Mouse (Mus musculus) G1E (cell line): ENCODE measurements around the gene Lrrc32. TPM values are rescaled to one million over a fixed set of nuclear protein-coding genes. Genes with fewer than 3 reads are reported as not detected.

ENCODE experiments used
- ATAC-seq: 2 replicates; pipeline ENCODE4 v1.8.0; 2016; ENCODE audit warnings: mild to moderate bottlenecking; ENCODE audit not compliant: insufficient number of reproducible peaks, poor library complexity, low FRiP score, severe bottlenecking; ENCODE audit errors: extremely low read depth
- DNase-seq: peaks from one replicate; pipeline ENCODE4 v3.0.0; 2012; ENCODE audit warnings: low spot score
- H3K27me3 ChIP-seq: 2 replicates; pipeline ENCODE4 v1.6.1; 2012; ENCODE audit warnings: mild to moderate bottlenecking, low read length, inconsistent platforms; ENCODE audit not compliant: insufficient read depth
- H3K36me3 ChIP-seq: replicated peaks from 2 replicates; pipeline ENCODE3; 2012; ENCODE audit warnings: mild to moderate bottlenecking, inconsistent platforms
- H3K4me1 ChIP-seq: 2 replicates; pipeline ENCODE4 v1.6.1; 2012; ENCODE audit warnings: low read depth, low read length, inconsistent platforms, mixed read lengths; ENCODE audit not compliant: insufficient read depth
- H3K4me3 ChIP-seq: 2 replicates; pipeline ENCODE4 v1.5.1; 2012; ENCODE audit warnings: low read depth, mild to moderate bottlenecking, inconsistent platforms, low read length, moderate library complexity, mixed read lengths
- H3K9me3 ChIP-seq: replicated peaks from 2 replicates; pipeline ENCODE4 v1.6.1; 2012; ENCODE audit warnings: inconsistent platforms
- CTCF ChIP-seq: IDR thresholded peaks from 2 replicates; pipeline ENCODE4 v1.5.1; 2012; ENCODE audit warnings: low read depth, low read length, inconsistent platforms, mixed read lengths
- GATA1 ChIP-seq: IDR thresholded peaks from 2 replicates; pipeline ENCODE4 v1.6.1; 2012; ENCODE audit warnings: borderline replicate concordance, low read length, inconsistent platforms, mixed read lengths
- GATA2 ChIP-seq: IDR thresholded peaks from 2 replicates; pipeline ENCODE4 v1.6.1; 2012; ENCODE audit warnings: low read depth, low read length, inconsistent platforms, borderline replicate concordance
- POLR2AphosphoS5 ChIP-seq: IDR thresholded peaks from 2 replicates; pipeline ENCODE4 v1.6.1; 2012; ENCODE audit warnings: low read depth, low read length, inconsistent platforms; ENCODE audit not compliant: insufficient replicate concordance
- TAL1 ChIP-seq: conservative IDR thresholded peaks from 2 replicates; pipeline ENCODE4 v1.6.1; 2012; ENCODE audit warnings: low read depth, low read length, inconsistent platforms, mixed read lengths
- polyA plus RNA-seq: library from polyadenylated mRNA; stranded (reverse); fragments of >175 nt; gene quantifications from 2 replicates; pipeline ENCODE4 v1.2.3, GENCODE M21; 2012
- total RNA-seq, 2 experiments: library from RNA; stranded (forward) in 1 of 2; stranded (reverse) in 1 of 2; fragments of 200-1000 nt in 1 of 2; fragments of >200 nt in 1 of 2; fragmentation: Nextera tagmentation in 1 of 2; gene quantifications; 2 replicates each; pipeline ENCODE4 v1.2.3; 2014 to 2017

Lrrc32 gene
- total and polyA plus RNA-seq, 3 experiments = 0.05 TPM; not detected in 2

DNA sequence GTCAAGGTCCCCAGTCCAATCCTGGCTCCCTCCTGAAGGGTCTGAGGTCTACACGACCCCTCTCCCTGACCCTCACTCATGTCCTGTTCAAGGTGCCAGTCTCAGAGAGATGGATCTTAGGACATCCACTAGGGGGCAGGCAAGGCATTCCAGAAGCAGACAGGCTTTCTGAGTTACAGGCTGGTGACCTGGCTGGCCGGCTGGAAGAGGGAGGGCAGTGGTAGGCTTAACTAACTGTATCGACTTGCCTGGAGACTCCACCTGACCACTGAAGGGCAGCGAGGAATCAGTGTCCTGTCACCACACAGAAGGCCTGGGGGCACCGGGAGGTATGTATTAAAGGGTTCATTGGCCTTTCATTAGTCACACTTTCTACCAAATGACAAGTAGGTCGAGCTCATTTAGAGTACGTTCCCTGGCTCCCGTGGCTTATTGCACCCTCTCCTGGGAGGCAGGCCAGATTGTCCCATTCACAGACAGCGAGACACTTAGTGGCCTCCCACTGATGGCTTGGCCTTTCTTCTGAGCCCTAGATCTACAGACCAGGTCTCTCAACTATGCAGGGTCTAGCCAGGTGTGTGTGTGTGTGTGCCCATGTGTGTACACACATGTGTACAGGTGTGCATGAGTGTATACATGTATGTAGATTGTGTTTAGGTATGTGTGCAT is 7.9 kb upstream of the Lrrc32 start:
- peaks cover 28% of the 10 kb centered on the region for H3K27me3 ChIP-seq
- H3K9me3 ChIP-seq = no peaks in the 10 kb centered on the region
- H3K36me3 ChIP-seq = no peaks in the 10 kb centered on the region
- no peak overlapping the region for H3K4me3 ChIP-seq
- peak; percentile 45 for ATAC-seq
- peak; percentile 50 for DNase-seq
- no peaks in the 10 kb centered on the region for H3K4me1 ChIP-seq
- TF ChIP-seq GATA2 (no peak), CTCF (peak; percentile 26), TAL1 (no peak), GATA1 (no peak), POLR2AphosphoS5 (no peak)

DNA sequence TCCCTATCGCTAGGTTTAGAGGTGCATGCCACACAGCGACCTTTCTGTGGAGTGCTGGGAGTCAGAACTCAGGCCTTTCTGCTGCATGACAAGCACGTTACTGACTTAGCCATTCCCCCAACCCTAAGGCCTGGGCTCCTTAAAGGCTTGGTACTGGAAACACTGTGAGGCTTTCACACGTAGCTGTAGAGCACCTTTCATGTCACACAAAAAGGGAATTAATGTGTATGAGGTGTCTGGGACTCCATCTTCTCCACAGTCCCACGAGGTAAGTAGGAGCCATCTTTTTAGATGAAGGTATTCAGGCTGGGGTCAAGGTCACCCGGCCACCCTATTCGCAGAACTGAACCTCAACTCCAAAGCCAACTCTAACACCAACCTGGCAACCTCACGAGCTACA is 7.2 kb upstream of the Lrrc32 start:
- Histone ChIP-seq H3K36me3 (no peaks in the 10 kb centered on the region), H3K4me3 (no peak overlapping the region), H3K9me3 (no peaks in the 10 kb centered on the region), H3K27me3 (peaks cover 26% of the 10 kb centered on the region), H3K4me1 (no peaks in the 10 kb centered on the region)
- no peak for TF ChIP-seq CTCF
- TF ChIP-seq GATA1 = no peak
- no peak for TF ChIP-seq POLR2AphosphoS5
- no peak for TF ChIP-seq TAL1
- no peak for TF ChIP-seq GATA2
- ATAC-seq = no peak
- no peak for DNase-seq

DNA sequence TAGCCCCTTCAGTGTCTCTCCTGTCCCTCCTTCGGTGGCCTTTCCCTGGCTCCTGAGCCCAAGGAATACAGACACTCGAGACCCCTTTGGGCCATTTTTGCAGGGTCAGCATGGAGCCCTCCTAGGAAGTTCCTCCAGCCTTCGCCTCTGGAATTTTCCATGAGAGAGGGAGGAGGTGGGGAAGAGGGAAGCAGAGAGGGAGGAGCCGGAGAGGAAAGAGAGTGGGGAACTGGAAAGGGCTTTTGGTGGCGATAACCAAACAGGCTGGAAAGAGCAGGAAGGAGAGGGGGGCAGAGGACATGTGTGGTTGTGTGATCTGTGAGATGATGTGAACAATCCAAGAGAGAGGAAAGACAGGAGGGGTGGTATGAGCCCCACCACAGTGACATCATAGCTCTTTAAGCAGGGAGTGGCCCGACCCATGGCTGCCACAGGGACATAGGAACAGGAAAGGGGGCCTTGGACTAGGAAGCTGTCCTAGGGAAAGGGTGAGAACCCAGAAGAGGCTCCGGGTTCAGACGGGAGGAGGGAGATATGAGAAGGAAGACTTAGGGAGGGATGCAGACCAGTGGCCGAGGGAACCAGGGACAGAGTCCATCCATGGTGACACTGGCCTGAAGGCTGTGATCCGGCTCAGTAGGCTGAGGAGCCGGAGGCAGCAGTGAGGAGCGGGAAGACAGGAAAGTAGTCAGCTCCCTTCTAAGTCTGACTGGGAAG is 6.4 kb upstream of the Lrrc32 start:
- Histone ChIP-seq H3K4me3 (no peak overlapping the region), H3K27me3 (peaks cover 26% of the 10 kb centered on the region), H3K4me1 (no peaks in the 10 kb centered on the region)

DNA sequence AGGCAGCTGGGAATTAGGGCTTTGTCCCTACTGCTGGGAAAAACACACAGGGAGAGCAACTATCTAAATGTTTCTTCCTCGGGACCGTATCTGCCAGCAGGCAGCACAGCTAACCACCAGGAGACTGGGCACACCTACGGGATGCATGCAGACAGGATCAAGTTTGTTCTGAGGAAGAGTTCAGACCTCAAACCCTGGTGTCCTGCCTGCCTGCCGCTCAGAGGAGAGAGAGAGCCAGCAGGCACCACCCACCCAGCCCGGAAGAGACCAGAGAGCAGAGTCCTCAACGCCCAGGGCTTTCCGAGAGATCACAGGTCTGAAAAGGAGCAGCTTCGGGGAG is 5.8 kb upstream of the Lrrc32 start:
- Histone ChIP-seq H3K4me3 (no peak overlapping the region), H3K4me1 (no peaks in the 10 kb centered on the region), H3K27me3 (peaks cover 26% of the 10 kb centered on the region), H3K36me3 (no peaks in the 10 kb centered on the region), H3K9me3 (no peaks in the 10 kb centered on the region)
- ATAC-seq (no peak), DNase-seq (no peak)
- TF ChIP-seq TAL1 = no peak
- no peak for TF ChIP-seq GATA2
- TF ChIP-seq GATA1 = no peak

More for the DNA sequence above, 6.4 kb upstream of the Lrrc32 start:
- TF ChIP-seq CTCF (no peak), GATA2 (no peak), POLR2AphosphoS5 (no peak), GATA1 (no peak), TAL1 (no peak)
- Histone ChIP-seq H3K36me3 (no peaks in the 10 kb centered on the region), H3K9me3 (no peaks in the 10 kb centered on the region)
- ATAC-seq = no peak
- no peak for DNase-seq

DNA sequence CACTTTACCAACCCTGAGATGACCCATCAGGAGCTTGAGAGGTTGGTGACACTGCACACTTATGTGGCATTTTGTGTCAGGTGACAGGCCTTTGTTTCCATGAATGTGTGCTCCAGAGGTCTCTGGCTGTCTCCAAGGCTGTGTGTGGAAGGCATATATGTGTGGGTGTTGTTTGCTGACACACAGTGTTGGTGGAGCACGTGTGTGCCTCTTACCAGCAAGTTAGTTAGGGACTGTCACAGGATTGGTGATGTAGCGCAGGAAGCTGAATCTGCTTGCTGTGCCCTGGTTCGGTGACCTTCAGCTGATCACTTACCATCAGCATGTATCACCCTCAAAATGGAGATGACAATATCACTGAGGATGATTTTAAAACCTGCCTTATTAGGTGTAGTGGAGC is 4.2 kb upstream of the Lrrc32 start:
- Histone ChIP-seq H3K27me3 (peaks cover 26% of the 10 kb centered on the region), H3K4me1 (no peaks in the 10 kb centered on the region), H3K36me3 (no peaks in the 10 kb centered on the region), H3K4me3 (no peak overlapping the region), H3K9me3 (no peaks in the 10 kb centered on the region)
- TF ChIP-seq GATA2 (no peak), POLR2AphosphoS5 (no peak), TAL1 (no peak), CTCF (no peak), GATA1 (no peak)
- DNase-seq (no peak), ATAC-seq (no peak)

DNA sequence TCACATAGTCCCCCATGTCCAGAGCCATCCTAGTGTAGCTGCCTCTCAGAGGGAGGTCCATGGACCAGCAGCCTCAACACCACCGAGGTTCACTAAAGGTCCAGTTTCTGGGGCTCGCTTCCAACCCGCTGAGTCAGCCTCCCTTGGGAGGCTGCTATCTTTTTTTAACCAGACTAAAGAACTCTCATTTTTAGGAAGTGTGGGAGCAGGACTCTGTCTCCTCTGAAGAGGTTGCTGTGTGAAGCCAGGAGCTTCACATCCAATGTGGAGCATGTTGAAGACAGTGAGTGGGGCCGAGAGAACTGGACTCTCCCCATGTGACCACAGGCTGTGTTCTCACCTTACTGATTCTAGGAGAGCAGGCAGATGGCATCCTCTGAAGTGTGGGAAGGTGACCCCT is 3.6 kb upstream of the Lrrc32 start:
- Histone ChIP-seq H3K27me3 (peaks cover 26% of the 10 kb centered on the region), H3K36me3 (no peaks in the 10 kb centered on the region), H3K4me1 (no peaks in the 10 kb centered on the region), H3K9me3 (no peaks in the 10 kb centered on the region), H3K4me3 (no peak overlapping the region)
- TF ChIP-seq TAL1 (no peak), GATA2 (no peak), GATA1 (no peak), CTCF (no peak), POLR2AphosphoS5 (no peak)
- DNase-seq (no peak), ATAC-seq (no peak)
